Mouse (Mus musculus) MEL-GATA-1-ER (cell line): Measurements from ENCODE around the gene Gm36079.
"Not testable (repeated sequence)": the region's sequence is repeated elsewhere in the genome, so short reads cannot be mapped to it uniquely, and the experiment has no call there.

Experiments
- DNase-seq: peaks from one replicate; pipeline ENCODE4 v3.0.0-alpha.2; 2012; ENCODE audit warnings: low read depth; ENCODE audit errors: extremely low read depth

The Gm36079 gene

DNA sequence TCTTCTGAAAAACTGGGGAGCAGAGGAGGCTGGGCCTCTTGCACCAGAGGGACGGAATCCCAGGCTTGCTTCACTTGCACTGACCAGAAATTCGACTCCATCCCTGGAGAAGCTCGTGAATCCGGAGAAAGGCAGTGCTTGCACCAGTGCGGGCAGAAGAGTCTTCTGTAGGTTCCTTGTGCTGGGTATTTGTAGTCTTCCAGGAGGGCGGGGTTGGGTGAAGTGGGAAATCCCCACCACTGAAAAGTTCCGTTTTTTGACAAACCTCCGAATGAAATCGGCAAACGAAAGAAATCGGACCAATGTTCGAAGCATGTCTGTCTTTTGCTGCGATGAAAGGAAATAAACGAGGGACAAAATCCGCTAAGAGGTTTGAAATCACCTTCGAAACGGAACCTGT, at the start of gene Gm36079:
TSS of gene Gm36079 (minus strand) at position 101 of the 400 bp plus-strand sequence.
- DNase-seq, result not testable (repeated sequence)

DNA sequence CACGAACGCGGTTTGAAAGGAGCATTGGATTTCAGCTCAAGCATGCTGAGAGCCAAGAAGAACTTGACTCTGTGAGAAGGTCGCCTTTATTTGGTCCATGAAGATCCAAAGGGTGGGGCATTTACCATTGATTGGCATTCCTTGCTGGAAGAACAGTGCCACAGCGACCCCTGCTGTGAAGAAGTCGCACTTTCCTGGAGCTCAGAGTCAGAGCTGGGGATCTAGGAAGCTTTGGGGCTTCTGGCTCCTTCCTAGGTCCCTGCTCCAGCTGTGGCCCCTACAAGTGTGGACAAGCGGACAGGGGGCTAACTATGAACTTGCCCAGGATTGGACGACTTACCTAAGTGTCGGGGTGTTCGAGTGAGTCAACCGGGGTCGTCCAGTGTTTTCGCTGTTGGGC, 44.1 kb upstream of the Gm36079 start:
- DNase-seq, result not testable (repeated sequence)

DNA sequence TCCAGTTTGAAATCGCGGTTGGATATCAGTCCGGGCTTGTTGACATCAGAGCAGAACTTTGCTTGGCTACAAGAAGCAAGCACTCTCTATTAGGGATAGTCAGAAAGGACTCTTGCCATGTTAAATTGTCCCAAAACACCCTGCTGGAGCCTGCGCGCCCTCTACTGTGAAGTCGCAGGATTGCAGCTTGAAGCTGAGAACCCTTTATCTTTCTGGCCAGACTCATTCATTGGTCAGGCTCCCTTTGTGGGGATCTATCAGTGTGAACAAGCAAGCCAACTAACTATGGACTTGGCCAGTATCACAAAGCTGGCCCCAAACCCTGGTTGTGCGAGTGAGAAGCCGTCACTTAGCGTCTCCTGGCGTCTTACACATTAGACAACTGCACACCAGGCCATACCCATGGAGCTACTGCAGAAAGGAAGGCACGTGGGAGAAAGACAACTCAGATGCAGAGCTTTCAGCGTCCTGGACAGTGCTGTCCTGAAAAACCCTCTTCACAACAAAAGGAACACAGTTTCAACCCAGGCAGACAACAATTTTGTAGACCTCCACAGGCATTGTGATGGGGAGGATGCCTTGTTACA, 43.3 kb upstream of the Gm36079 start:
- DNase-seq, result not testable (repeated sequence)

DNA sequence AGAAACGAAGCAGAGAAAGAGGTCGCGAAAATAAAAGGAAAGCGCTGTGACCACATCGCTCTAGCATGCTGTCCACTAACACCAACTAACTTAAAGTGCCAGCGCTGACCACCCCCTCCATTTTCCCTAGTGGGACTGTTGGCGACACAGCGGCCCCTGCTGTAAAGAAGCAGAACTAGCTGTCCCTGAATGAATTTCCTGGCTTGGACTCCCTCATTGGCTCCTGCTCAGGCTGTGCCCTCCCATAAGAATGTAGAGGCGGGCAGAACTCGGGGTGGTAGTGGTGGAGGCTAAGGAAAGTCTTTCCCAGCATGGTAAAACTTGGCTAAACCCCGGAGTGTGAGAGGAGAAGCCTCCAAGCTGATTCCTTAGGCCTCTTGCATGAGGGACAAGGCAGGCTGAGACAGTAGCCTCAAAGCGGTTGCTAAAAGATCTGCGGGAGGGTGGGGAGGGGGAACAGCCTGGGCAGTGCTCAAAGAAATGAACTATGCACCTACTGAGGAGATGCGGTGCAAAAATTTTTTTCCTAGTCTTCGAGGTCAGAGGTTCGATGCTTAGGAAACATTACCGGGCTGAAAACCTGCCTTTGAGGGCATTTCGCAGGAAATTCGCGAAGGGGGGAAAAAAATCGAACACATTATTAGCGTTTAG, 36.8 kb upstream of the Gm36079 start:
- not testable (repeated sequence) for DNase-seq

DNA sequence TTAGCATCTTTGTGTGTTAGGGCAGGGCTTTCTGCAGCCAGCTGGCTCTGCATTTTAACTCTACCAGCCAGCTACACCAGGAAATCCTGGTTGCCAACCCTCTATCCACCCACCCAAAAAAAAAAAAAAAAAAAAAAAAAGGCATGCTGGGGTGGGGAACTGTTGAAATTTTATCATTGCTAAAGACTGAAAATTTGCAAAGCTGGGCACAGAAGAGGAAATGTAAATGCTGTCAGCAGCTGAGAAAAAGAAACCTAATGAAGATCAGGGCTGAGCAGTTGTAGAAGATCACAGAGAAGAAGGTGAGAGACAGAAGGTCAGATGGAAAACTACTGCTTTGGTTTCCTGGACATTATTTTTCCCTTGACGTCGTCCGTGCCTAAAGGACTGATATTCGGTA, 36.1 kb upstream of the Gm36079 start:
- not testable (repeated sequence) for DNase-seq

DNA sequence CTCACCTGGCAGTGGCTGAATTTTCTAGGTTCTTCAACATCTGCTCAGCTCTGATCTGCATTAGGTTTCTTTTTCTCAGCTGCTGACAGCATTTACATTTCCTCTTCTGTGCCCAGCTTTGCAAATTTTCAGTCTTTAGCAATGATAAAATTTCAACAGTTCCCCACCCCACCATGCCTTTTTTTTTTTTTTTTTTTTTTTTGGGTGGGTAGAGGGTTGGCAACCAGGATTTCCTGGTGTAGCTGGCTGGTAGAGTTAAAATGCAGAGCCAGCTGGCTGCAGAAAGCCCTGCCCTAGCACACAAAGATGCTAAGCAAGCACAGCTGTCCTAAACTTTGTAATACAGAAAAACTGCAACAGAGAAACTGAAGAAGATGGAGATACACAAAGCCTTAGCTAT, 25.3 kb upstream of the Gm36079 start, which contains the start of gene Gm21188:
TSS of gene Gm21188 (minus strand) at position 110 of the 400 bp plus-strand sequence.
- DNase-seq, result not testable (repeated sequence)

DNA sequence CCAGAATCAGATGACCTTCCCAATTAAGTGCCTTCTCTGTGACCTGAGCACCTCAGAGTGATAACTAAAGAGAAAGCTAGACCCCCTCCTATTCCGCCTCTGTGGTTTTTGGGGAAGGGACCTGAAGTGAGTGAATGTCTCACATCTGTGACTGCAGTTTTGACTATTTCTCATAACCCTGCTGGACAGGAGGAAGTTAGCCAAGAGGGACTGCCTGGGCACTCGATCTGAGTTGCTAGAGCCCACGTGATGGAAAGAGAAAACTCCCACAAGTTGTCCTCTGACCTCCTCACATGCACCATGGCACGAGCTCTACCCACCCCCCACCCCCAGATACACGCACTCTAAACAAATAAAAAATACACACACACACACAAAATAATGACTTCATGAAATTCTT, 21.8 kb upstream of the Gm36079 start:
- DNase-seq, result not testable (repeated sequence)

DNA sequence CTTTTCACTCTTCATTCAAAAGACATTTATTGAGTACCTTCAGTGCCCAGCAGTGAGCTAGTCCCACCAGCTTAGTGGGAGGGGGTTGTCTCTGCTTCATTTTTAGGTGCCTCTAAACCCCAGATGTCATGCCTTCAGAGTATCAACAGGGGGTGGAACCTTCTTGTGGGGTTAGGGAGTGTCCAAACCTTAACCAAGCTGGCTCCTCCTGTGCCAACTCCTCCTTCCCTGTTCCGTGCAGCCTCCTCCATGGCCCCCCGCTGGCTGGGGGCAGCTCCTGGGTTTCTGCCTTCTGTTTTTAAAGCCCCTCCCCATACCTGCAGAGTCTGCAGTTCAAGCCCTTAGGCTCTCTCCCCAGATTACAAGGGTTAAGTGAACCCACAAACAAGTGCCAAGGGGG, 21.4 kb upstream of the Gm36079 start:
- DNase-seq, result not testable (repeated sequence)

DNA sequence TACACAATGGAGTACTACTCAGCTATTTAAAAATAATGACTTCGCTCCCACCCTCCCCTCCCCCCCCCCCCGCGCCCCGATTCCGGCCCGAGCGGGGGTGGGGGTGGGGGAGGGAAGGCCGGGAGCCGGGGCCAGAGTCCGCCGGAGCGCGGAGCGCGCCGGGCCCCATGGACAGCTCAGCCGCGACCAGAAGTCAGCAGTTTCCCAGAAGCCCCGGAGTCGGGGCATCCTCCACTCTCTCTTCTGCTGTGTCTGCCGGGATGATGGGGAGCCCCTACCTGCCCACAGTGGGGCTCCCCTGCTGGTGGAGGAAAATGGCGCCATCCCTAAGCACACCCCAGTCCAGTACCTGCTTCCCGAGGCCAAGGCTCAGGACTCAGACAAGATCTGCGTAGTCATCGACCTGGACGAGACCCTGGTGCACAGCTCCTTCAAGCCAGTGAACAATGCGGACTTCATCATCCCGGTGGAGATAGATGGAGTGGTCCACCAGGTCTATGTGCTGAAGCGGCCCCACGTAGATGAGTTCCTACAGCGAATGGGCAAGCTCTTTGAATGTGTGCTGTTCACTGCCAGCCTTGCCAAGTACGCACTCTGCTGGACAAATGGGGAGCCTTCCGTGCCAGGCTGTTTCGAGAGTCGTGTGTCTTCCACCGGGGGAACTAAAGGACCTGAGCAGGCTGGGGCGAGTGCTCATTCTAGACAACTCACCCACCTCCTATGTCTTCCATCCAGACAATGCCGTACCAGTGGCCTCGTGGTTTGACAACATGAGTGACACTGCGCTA, 19.8 kb upstream of the Gm36079 start:
- not testable (repeated sequence) for DNase-seq

DNA sequence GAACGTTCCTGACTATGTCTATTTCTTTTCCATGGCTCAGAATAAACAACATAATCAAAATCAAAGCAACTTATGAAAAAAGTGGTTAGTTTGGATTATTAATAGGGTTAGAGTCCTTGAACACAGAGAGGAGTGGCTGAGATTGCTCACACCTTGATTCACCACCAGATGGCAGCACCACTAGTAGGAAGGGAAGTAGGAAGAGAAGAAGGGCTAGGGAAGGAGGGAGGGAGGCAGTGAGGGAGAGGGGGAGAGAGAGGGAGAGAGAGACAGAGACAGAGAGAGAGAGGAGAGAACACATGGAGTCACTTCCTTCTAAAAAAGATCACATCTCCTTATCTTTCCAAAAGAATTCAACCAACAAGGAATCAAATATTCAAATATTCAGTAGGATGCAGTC, 14.3 kb upstream of the Gm36079 start:
- DNase-seq, result not testable (repeated sequence)

DNA sequence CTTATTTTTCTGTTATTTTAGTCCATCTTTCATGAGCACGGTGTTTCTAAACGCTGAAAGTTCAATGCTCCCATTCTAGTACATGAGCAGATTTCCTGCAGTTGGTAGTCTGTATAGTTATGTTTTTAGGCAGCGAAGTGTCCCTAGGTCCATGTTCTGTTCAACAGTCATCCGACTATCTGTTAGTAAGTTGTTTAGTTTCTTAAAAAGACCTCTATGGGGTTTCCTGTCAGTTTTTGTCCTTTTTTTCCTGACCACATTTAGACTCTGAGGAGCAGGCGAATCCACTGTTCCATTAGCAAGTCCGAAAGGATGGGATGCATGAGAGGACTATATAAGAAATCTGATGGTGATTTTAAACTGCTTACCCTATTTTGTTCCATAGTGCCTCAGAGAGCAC, 11.1 kb upstream of the Gm36079 start:
- DNase-seq, result not testable (repeated sequence)

DNA sequence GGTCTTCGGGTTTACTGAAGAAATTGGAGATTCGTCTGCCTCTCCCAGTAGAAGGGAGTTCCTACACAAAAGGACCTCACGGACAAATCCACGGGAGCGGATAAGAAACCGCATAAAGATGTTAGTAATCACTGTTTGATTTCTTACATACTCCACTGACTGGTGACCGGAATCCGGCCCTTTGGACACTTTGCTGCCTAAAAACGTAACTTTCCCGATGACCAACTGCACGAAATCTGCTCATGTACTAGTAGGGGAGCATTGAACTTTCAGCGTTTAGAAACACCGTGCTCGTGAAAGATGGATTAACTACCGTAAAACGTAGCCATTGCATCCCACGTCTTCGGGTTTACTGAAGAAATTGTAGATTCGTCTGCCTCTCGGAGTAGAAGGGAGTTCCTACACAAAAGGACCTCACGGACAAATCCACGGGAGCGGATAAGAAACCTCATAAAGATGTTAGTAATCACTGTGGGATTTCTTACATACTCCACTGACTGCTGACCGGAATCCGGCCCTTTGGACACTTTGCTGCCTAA, 9.8 kb upstream of the Gm36079 start:
- not testable (repeated sequence) for DNase-seq

DNA sequence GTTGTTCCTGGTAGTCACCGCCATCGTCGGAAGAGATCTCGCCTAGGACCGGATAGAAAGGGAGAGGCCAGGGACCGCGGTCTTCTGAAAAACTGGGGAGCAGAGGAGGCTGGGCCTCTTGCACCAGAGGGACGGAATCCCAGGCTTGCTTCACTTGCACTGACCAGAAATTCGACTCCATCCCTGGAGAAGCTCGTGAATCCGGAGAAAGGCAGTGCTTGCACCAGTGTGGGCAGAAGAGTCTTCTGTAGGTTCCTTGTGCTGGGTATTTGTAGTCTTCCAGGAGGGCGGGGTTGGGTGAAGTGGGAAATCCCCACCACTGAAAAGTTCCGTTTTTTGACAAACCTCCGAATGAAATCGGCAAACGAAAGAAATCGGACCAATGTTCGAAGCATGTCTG, 8.3 kb upstream of the Gm36079 start:
- not testable (repeated sequence) for DNase-seq

DNA sequence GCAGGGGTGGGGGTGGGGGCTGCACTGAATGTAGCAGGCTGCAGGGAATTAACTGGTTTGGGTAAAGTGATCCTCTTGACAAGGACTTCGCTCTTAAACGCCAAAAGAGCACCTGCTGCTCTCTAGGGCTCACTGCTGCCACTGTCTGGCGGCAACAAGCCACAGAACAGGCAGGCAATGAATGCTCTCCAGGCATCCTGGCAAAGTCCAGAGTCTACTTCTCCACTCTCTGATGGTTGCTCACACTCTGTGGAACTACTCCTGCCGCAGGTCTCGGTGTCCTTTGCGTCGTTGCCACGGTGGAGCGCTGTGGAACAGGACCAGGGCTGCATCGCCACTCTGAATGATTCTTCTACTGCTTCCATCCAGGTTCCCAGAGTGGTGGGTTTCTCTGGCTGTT, 7.8 kb upstream of the Gm36079 start:
- DNase-seq, result not testable (repeated sequence)

DNA sequence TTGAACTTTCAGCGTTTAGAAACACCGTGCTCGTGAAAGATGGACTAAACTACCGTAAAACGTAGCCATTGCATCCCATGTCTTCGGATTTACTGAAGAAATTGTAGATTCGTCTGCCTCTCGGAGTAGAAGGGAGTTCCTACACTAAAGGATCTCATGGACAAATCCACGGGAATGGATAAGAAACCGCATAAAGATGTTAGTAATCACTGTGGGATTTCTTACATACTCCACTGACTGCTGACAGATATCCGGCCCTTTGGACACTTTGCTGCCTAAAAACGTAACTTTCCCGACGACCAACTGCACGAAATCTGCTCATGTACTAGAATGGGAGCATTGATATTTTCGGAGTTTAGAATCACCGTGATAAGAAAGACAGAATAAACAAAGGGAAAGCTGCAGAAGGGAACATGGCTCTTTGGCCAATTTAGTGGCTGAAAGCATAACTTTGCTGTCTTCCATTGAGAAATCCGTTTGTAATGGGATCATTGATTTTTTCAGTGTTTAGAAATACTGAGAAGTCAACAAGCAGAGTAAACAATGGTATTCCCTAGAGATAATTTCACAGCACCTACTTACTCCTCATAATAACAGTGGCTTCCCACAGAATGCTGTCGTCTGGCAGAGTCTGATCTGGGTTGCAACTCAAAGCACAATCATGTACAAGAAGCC, 6.8 kb upstream of the Gm36079 start:
- DNase-seq, result not testable (repeated sequence)

DNA sequence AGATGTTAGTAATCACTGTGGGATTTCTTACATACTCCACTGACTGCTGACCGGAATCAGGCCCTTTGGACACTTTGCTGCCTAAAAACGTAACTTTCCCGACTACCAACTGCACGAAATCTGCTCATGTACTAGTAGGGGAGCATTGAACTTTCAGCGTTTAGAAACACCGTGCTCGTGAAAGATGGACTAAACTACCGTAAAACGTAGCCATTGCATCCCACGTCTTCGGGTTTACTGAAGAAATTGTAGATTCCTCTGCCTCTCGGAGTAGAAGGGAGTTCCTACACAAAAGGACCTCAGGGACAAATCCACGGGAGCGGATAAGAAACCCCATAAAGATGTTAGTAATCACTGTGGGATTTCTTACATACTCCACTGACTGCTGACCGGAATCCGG, 4.9 kb upstream of the Gm36079 start:
- DNase-seq, result not testable (repeated sequence)

DNA sequence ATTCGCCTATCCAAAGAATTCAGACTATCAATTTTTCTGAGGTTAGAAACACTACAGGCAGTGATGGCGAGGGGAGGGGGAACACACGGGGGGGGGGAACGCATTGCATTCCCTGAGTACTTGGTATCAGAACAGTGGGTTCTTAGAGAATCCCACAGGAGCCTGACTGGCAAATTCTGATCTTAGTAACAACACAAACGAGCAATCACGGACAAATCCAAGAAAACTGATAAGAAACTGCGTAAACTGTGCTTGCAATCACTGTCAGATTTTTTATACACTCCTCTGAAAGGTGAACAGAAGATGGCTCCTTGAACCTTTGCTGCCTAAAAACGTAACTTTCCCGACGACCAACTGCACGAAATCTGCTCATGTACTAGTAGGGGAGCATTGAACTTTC, 557 bp upstream of the Gm36079 start:
- DNase-seq, result not testable (repeated sequence)

DNA sequence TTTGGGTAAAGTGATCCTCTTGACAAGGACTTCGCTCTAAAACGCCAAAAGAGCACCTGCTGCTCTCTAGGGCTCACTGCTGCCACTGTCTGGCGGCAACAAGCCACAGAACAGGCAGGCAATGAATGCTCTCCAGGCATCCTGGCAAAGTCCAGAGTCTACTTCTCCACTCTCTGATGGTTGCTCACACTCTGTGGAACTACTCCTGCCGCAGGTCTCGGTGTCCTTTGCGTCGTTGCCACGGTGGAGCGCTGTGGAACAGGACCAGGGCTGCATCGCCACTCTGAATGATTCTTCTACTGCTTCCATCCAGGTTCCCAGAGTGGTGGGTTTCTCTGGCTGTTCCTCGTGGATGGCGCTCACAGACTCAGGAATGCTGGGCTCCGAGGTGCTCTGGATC, 438 bp downstream of the Gm36079 start:
- DNase-seq, result not testable (repeated sequence)

DNA sequence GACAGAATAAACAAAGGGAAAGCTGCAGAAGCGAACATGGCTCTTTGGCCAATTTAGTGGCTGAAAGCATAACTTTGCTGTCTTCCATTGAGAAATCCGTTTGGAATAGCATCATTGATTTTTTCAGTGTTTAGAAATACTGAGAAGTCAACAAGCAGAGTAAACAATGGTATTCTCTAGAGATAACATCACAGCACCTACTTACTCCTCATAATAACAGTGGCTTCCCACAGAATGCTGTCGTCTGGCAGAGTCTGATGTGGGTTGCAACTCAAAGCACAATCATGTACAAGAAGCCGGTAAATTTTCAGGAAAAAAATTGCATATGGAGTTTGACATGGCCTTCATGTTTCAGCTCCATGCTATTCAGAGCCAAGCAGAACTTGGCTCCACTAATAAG, 1.2 kb downstream of the Gm36079 start:
- not testable (repeated sequence) for DNase-seq

DNA sequence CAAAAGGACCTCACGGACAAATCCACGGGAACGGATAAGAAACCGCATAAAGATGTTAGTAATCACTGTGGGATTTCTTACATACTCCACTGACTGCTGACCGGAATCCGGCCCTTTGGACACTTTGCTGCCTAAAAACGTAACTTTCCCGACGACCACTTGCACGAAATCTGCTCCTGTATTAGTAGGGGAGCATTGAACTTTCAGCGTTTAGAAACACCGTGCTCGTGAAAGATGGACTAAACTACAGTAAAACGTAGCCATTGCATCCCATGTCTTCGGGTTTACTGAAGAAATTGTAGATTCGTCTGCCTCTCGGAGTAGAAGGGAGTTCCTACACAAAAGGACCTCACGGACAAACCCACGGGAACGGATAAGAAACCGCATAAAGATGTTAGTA, 1.8 kb downstream of the Gm36079 start:
- DNase-seq, result not testable (repeated sequence)

DNA sequence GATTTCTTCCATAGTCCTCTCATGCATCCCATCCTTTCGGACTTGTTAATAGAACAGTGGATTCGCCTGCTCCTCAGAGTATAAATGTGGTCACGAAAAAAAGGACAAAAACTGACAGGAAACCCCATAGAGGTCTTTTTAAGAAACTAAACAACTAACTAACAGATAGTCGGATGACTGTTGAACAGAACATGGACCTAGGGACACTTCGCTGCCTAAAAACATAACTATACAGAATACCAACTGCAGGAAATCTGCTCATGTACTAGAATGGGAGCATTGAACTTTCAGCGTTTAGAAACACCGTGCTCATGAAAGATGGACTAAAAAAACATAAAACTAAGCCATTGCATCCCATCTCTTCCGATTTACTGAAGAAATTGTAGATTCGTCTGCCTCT, 2.2 kb downstream of the Gm36079 start:
- DNase-seq, result not testable (repeated sequence)
